Mouse (Mus musculus) kidney, adult 2 months (tissue): ENCODE data around the gene Kcnq2.

ENCODE experiments used
- CTCF ChIP-seq: fragments of 200-500 bp; conservative IDR thresholded peaks from 2 replicates; pipeline ENCODE4 v1.5.1; 2011; ENCODE audit warnings: low read depth, mild to moderate bottlenecking, control low read depth, low read length, moderate library complexity, mixed read lengths; ENCODE audit not compliant: insufficient read depth, insufficient read length
- POLR2A ChIP-seq: fragments of 200-500 bp; IDR thresholded peaks from one replicate; pipeline ENCODE4 v1.6.1; 2011; ENCODE audit warnings: low read depth, low read length, control low read depth

- TF ChIP-seq CTCF (no peak), POLR2A (no peak)
Observed at GRCm38 (mm10) chr2:181139641-181140193, 4.6 kb upstream of the Kcnq2 start.
